Mouse (Mus musculus) macrophage (primary cell): ENCODE results near the gene Cgn. TPM values are rescaled to one million over a fixed set of nuclear protein-coding genes. Genes with fewer than 3 reads are reported as not detected.

Source experiments
- polyA plus RNA-seq: library from polyadenylated mRNA; stranded (reverse); fragments of 250-400 nt; gene quantifications from 3 replicates; pipeline ENCODE4 v1.2.4, GENCODE M21; 2018; ENCODE audit warnings: inconsistent platforms

Cgn gene
- polyA plus RNA-seq, 1 experiment from 2014 or later = 0.03 TPM

Other genes starting within 250 kb of the Cgn start
- 54.8 to 74.9 TPM (median 55.4 TPM) in 3 replicates for gene Snx27, start 203.8 kb downstream of the Cgn start, polyA plus RNA-seq
- not detected in 3 replicates for gene Gm10972, start 143.4 kb downstream of the Cgn start, polyA plus RNA-seq
- gene Tuft1, start 127.6 kb downstream of the Cgn start, polyA plus RNA-seq = 5.4 to 10.7 TPM (median 9.0 TPM) in 3 replicates
- gene Selenbp2, start 92.9 kb downstream of the Cgn start, polyA plus RNA-seq = 0.93 to 2.1 TPM (median 1.4 TPM) in 3 replicates
- 7.9 to 13.2 TPM (median 9.2 TPM) in 3 replicates for gene Pogz, start 51.1 kb upstream of the Cgn start, polyA plus RNA-seq
- 61.3 to 218 TPM (median 156 TPM) in 3 replicates for gene Psmb4, start 100.5 kb upstream of the Cgn start, polyA plus RNA-seq
- 12.8 to 25.0 TPM (median 14.3 TPM) in 3 replicates for gene Selenbp1, start 146.6 kb upstream of the Cgn start, polyA plus RNA-seq
- 5.6 to 8.0 TPM (median 7.2 TPM) in 3 replicates for gene Rfx5, start 167.6 kb upstream of the Cgn start, polyA plus RNA-seq
- 39.8 to 61.5 TPM (median 51.3 TPM) in 3 replicates for gene Pi4kb, start 188.2 kb upstream of the Cgn start, polyA plus RNA-seq
- 8.3 to 8.9 TPM (median 8.9 TPM) in 3 replicates for gene Zfp687, start 229.0 kb upstream of the Cgn start, polyA plus RNA-seq